Mouse (Mus musculus) lung, postnatal 0 days (tissue): ENCODE results near the gene Gm5294.

Experiments used
- CTCF ChIP-seq: IDR thresholded peaks from 2 replicates; pipeline ENCODE4 v1.5.1; 2016; ENCODE audit warnings: antibody characterized with exemption, mild to moderate bottlenecking
- EP300 ChIP-seq: IDR thresholded peaks from 2 replicates; pipeline ENCODE4 v1.6.1; 2016; ENCODE audit warnings: antibody characterized with exemption, mild to moderate bottlenecking, control low read depth

- TF ChIP-seq CTCF (no peak), EP300 (no peak)
Measured at GRCm38 (mm10) chr5:138840981-138841380, 21.1 kb downstream of the Gm5294 start.
